Mouse (Mus musculus) embryonic fibroblast, embryonic 13.5 days (primary cell): Measurements from ENCODE around the gene Mgea5. TPM values are rescaled to one million over a fixed set of nuclear protein-coding genes. Genes with fewer than 3 reads are reported as not detected.

Experiments used
- H3K27ac ChIP-seq: 2 replicates; pipeline ENCODE4 v1.5.1; 2012; ENCODE audit warnings: low read length, control low read depth, inconsistent platforms; ENCODE audit not compliant: insufficient read depth
- H3K4me1 ChIP-seq: 2 replicates; pipeline ENCODE4 v1.6.1; 2011; ENCODE audit warnings: low read length; ENCODE audit not compliant: control insufficient read depth, insufficient read depth
- H3K4me3 ChIP-seq: 2 replicates; pipeline ENCODE4 v1.5.1; 2011; ENCODE audit warnings: mild to moderate bottlenecking, control low read depth, low read length; ENCODE audit not compliant: insufficient read depth
- CTCF ChIP-seq: IDR thresholded peaks from 2 replicates; pipeline ENCODE4 v1.5.1; 2011; ENCODE audit warnings: mild to moderate bottlenecking, control low read depth, low read length, moderate library complexity, borderline replicate concordance; ENCODE audit not compliant: insufficient read depth
- POLR2A ChIP-seq: IDR thresholded peaks from 2 replicates; pipeline ENCODE4 v1.6.1; 2011; ENCODE audit warnings: low read depth, mild to moderate bottlenecking, control low read depth, low read length, moderate library complexity
- polyA plus RNA-seq: library from polyadenylated mRNA; stranded (reverse); fragments of >200 nt; gene quantifications from 2 replicates; pipeline ENCODE4 v1.2.4, GENCODE M21; 2011; ENCODE audit warnings: low read depth; ENCODE audit not compliant: missing spikeins, insufficient read length

The Mgea5 gene
- polyA plus RNA-seq: 87.3 and 87.4 TPM in 2 replicates

DNA sequence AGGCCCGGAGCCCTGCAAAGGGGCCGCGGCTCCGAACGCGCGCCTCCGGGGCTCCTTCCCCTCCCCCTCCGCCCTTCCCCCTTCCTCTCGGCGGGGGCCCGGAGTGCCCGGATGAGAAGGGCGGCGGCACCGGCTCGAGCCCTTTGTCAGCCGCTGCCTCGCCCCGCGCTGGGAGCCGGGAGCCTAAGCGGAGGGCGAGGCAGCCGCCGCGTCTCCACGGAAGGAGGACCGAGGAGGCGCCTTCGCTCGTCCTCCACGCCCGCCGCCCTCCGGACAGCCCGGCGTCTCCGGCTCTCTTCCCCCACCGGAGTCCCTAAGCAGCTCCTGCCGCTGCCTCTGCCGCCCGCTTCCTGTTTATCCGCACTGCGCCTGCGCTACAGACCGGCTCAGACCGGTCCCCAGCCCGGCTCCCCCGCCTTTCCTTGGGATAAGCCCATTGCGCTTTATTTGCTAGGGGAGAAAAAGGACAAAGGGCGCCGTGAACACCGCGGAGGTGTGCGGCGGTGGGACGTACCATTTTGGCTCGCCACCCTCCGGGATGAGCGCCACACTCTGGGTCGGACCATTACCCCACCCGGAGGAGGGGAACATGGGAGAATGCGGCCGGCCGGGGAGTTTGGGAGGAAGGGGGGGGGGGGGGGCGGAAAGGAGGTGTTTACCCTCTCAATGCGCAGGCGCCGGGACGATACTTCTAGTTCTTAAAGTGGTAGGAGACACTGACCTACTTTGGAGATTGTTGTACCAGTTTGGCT is at the start of gene Mgea5:
Gene Mgea5 (minus strand): TSS at position 657 of the 752 bp plus-strand sequence.
- TF ChIP-seq CTCF: no peak
- peak; percentile 69 for TF ChIP-seq POLR2A
- peak within 1 kb of the TSS; percentile 88 for H3K4me3 ChIP-seq
- peak within 1 kb of the TSS; percentile 80 for H3K27ac ChIP-seq
- peaks cover 4% of the 10 kb centered on the region for H3K4me1 ChIP-seq

- Histone ChIP-seq H3K4me3 (no peak overlapping the region), H3K4me1 (no peaks in the 10 kb centered on the region), H3K27ac (no peak overlapping the region)
- TF ChIP-seq CTCF (no peak), POLR2A (no peak)
Measured at GRCm38 (mm10) chr19:45830679-45831078, 47.0 kb upstream of the Mgea5 start.

- H3K4me3 ChIP-seq: no peak overlapping the region
- TF ChIP-seq CTCF: no peak
- TF ChIP-seq POLR2A: no peak
- no peaks in the 10 kb centered on the region for H3K4me1 ChIP-seq
- H3K27ac ChIP-seq: no peak overlapping the region
Measured at GRCm38 (mm10) chr19:45827736-45828135, 44.1 kb upstream of the Mgea5 start.

- no peak for TF ChIP-seq POLR2A
- TF ChIP-seq CTCF: no peak
- Histone ChIP-seq H3K27ac (no peak overlapping the region), H3K4me3 (no peak overlapping the region), H3K4me1 (no peaks in the 10 kb centered on the region)
Measured at GRCm38 (mm10) chr19:45827125-45827524, 43.5 kb upstream of the Mgea5 start.

- Histone ChIP-seq H3K4me1 (no peaks in the 10 kb centered on the region), H3K4me3 (no peak overlapping the region), H3K27ac (no peak overlapping the region)
- TF ChIP-seq POLR2A (no peak), CTCF (no peak)
Measured at GRCm38 (mm10) chr19:45826146-45826545, 42.5 kb upstream of the Mgea5 start.

- Histone ChIP-seq H3K4me1 (no peaks in the 10 kb centered on the region), H3K4me3 (no peak overlapping the region), H3K27ac (no peak overlapping the region)
- TF ChIP-seq CTCF (no peak), POLR2A (no peak)
Measured at GRCm38 (mm10) chr19:45821832-45822231, 38.2 kb upstream of the Mgea5 start.

GRCm38 (mm10) chr19:45817816-45818490 is 34.3 kb upstream of the Mgea5 start:
- no peak overlapping the region for H3K4me3 ChIP-seq
- no peaks in the 10 kb centered on the region for H3K4me1 ChIP-seq
- TF ChIP-seq POLR2A (no peak), CTCF (no peak)
- no peak overlapping the region for H3K27ac ChIP-seq

GRCm38 (mm10) chr19:45816727-45817126 is 33.1 kb upstream of the Mgea5 start:
- H3K27ac ChIP-seq: no peak overlapping the region
- no peak for TF ChIP-seq POLR2A
- TF ChIP-seq CTCF: no peak
- H3K4me1 ChIP-seq: no peaks in the 10 kb centered on the region
- H3K4me3 ChIP-seq: no peak overlapping the region

DNA sequence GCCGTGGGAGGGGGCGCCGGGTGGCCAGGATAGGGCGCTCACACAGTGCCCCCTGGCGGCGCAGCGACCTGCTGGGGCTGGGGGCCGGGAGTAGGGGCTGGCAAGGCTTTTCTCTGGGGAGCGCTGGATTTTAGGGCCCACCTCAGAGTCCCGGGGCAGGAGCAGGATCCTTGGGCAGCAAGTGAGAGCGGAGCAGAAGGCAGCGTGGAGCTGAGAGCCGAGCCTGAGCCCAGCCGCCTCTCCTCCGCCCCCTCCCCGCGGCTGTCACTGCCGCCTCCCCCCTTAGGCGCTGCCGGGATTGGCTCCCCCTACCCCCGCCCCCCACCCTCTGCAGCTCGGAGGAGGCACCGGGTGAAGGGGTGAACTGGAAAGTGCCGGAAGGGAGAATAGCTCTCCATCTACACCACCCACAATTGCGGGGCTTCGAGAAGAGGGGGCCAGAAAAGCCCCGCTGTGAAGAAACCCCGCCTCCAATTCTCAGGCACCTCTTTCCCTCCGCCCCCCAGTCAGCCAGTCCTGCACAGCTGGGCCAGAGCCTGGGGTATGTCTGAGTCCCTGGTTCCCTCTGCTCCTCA is 32.3 kb upstream of the Mgea5 start, which contains the start of gene Kcnip2:
Gene Kcnip2 (minus strand): TSS at position 231 of the 575 bp plus-strand sequence.
- H3K4me3 ChIP-seq: no peak within 1 kb of the TSS

More for the DNA sequence above, 32.3 kb upstream of the Mgea5 start, which contains the start of gene Kcnip2:
- H3K4me1 ChIP-seq: no peaks in the 10 kb centered on the region
- H3K27ac ChIP-seq: no peak within 1 kb of the TSS
- TF ChIP-seq POLR2A (no peak), CTCF (no peak)
